Mouse (Mus musculus) mouse embryonic stem cell (cell line): ENCODE results near the gene Mrc2.

Experiments used
- in situ Hi-C, 2 experiments: fragments of 300-500 bp; cut with MboI; formaldehyde crosslinking; loops; 1 replicate in 1 of 2; 3 replicates in 1 of 2; pipeline ENCODE4 v1.14.3; 2019 to 2020; ENCODE audit warnings: low sequenced_read_pairs in 2 of 2, low pct_unique_long_range_greater_than_20kb in 1 of 2, mixed read lengths in 1 of 2; ENCODE audit not compliant: unreplicated experiment in 1 of 2

The Mrc2 gene

DNA sequence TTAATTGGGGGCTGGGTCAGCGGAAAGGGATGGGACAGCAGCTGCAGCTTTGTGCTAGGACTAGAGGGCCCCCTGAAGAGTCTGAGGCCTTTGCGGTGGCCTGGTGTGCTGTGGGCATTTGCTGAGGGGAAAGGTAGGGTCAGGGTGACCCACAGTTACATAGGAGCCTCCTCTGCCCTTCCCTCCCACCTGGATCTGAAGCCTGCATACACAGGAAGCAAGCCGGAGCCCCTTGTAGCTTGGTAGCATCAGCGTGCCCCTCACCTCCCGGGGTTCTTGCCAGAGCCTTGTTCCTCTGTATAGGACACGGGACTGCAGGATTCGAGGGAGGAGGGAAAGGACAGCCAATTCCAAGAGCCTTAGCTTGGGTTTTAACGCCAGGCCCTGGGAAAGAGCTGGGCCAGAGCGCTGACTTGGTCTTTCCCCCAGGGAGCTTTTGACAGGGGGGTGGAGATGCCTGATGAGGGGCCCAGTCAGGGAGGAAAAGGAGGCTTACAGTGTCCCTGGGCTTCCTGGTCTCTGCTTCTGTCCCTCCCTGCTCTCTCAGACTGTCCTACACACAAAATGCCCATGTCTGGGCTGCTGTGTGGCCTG lies 1.6 kb downstream of the Mrc2 start:
- in situ Hi-C loops = no loop called here

DNA sequence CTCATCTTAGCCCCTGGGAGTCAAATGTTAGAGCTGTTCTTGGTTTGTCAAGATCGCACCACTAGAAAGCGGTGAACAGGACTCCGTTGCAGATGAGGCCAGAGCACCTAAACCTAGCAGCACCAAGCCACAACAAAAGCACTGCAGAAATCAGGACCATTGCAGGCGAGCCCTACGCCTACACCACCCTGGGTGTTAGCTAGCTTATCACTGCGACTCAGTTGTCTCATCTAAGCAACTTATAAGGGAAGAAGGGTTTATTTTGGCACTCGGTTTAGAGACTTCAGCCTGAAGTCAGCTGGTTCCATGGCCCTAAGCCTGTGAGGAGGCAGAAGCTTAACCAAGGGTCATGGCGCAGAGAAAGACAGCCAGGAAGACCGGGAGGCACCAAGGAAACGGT lies 3.6 kb downstream of the Mrc2 start:
- in situ Hi-C loops = no loop called here

DNA sequence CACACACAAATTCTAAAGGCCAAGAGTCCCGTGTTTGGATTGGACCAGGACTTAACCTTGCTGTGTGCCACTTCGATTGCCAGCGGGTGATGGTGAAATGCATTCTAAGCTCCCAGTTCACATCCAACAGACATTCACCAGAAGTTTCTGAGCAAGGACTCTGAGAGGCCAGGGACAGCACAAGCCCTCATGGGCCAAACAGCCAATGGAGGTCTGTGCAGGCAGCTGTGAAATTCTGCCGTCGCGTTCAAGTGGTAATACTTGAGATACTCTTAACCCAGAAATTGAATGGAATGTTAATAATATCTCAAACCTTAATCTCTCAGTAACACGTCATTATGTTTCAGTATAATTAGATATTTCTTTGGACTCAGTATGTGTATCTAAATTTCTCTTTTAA lies 17.8 kb downstream of the Mrc2 start:
- in situ Hi-C loops = no loop called here

DNA sequence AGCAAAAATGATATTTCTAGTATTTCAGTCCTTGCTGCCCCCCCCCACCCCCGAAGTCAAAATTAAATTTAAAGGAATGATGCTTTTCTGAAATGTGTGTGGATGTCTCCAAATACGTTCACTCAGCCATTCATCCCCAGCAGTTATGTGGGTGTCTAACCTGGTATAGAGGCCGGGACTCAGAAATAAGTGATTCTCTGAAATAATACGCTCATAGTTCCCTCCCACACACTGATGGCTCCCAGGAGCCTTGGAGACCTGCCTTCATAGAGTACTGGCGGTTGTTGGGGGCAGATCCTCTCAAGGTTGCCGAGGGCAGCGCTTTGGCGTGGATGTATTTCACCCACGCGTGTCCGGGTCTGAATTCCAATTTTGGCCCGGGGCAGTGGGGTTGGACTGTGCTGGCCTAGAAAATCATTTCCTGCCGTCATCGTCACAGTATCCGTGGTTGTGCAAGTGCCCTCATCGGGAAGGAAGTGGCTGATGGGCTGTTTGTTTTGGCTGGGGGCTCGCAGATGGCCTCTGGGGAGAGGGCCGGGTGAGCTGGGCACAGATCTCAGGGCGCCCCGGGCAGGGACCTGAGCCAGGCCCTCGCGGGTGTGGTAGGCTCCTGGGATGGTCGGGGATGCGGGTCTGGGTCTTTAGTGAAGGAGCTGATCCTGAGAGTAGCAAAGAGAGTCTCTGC lies 19.0 kb downstream of the Mrc2 start:
- in situ Hi-C loops = no loop called here

DNA sequence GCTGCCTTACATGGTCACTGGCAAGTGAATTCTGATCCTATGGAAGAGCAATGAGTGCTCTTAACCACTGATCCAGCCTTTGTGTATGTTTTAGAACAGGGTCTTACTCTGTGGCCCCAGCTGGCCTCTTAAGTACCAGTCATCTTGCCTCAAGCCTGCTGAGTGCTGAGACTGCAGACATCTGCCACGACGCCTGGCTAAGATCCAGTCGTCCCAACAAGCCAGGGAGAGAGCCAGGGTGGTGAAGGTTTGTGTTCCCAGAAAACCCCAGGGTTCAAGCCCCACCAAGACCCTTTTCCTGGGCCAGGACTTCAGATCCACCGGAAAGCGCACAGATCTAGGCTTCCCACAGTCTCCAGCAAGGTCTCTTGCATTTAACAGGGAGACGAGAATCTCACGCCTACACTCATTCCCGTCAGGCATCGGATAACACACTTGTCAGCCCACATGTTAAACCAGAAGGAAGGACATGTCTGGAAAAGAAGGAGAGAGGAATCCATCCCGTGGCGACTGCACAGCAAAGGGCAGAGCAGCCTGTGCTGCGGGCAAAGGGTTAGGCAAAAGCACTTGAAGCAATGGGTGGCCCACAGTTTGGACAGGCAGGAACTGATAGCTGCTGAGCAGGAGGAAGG lies 20.0 kb downstream of the Mrc2 start:
- in situ Hi-C loops = no loop called here

DNA sequence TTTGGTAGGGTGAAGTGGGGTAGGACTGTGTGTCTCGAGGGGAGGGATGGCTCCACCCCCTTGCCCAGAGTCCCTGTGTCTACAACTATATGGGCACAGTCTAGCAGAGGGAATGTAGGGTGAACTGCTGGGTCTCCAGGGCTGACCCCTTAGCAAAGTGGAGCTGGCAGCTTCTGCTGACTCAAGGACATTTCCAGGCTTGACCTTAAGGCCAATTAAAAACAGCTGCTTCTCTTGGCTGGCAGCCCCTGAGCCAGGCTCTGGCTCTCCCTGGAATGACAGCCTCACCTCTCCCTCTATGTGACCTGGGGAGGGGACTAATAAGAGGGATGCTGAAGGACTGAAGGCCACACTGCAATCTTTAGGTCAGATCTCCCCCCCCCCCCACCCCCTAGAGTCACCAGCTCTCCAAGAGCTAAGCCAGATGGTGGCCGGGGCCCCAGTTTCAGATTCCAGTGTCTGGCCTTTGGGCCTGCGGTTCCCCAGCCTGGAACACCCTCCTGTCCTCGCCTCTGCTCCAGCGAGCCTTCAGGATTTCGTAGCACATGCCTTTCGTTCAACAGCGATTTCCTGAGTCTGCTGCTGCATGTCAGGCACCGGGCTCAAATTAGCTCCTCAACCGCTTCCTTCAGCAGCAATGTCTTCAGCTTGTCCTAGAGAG lies 20.7 kb downstream of the Mrc2 start:
- in situ Hi-C loops = no loop called here

DNA sequence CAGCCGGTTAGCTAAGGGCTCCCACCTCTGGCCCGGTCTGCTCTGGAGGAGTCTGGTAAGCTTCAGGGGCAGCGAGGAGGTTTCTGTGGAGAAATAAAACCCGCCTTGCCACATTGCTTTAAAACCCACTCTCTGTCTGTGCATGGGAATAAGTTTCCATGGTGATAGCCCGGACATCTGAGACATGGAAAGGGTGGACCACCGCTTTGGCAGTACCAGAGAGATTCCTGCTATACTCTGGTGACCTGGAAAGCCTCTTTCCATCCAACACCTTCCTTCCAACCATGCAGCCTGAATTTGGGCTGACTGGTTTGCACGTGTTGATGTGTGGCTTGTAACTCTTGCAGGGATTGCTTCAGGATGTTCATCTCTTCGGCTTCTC lies 21.2 kb downstream of the Mrc2 start:
- in situ Hi-C loops = no loop called here

DNA sequence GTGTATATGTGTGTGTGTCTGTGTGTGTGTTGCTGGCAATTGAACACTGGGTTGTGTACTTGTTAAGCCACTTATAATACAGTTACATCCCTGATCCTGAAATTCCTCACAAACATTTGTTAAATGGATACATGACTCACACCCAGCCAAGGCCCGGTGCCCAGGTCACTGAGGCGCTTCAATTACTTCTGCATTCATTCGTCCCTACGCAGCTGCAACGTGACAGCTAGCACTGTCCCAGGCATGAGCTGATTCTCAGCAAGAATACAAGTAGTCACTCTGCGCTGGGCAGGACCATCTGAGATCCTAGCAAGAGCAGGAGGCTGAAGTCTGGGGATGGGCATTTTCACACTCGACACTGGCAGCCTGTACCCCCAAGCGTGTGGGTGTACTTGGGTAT lies 22.9 kb downstream of the Mrc2 start:
- in situ Hi-C loops = no loop called here

DNA sequence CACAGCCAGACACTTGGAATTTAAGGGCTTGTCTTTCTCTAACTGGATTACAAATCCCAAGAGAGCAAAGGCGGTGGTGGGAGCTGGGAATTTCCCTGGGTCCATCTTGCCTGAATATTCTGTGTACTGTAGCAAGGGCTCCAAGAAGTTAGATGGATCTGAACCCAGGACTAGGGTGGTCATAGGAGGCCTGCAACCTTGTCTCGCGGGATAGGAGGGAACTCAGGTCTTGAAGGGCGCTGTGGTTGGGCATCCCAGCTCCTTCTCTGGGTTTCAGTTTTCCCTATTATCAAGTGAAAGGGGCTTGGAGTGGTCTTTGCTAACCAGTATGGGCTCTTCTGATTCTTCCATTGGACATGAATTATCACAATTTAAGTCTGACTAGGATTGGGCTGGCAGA lies 23.7 kb downstream of the Mrc2 start:
- in situ Hi-C loops = no loop called here

DNA sequence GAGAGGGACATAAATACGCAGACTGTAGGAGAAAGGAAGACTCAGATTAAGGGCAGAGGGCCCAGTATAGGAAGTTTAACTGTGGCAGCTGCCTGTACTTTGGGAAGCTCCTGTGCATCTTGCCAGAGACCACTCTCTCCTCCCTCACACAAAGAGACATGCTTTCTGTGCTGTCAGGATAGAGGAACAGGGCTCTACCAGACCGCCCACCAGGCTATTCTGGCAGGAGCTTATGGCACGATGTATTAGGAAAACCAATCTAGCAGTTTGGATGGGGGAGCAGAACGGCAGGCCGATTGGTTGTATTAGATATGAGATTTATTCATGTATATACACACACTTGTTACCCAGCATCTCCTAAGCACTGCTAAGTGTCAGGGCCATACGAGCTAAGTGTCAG lies 25.3 kb downstream of the Mrc2 start:
- in situ Hi-C loops = no loop called here

DNA sequence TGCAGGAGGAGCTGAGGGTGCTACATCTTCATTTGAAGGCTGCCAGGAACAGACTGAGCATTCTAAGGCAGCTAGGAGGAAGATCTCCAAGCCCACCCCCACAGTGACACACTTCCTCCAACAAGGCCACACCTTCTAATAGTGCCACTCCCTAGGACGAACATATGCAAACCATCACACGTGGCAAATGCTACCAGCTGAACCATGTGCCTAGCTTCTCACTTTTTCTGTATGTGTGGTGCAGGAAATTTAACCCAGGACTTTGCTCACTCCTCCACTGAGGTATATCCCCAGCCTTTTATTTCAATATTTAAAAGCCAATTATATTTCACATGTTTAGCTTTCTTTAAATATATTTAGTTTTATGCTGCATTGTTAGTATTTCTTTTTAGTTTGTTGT lies 28.6 kb downstream of the Mrc2 start:
- in situ Hi-C loops = no loop called here

DNA sequence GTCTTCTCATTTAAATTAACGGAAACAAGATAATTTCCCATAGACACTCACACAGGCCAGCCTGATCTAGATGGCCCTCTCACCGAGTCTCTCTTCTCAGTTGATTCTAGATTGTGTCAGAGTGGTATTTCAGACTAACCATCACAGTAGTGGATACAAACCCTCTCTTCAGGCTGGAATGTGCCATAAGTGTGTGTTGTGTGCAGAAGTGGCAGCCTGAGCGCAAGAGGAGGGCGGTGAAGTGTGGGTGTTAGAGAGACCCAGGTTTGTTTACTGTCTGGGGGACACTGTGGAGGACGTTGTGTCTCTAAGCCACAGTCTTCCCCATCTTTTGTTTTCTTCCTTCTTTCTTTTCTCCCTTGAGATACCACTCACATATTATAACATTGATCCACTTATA lies 31.1 kb downstream of the Mrc2 start:
- in situ Hi-C loops = no loop called here

DNA sequence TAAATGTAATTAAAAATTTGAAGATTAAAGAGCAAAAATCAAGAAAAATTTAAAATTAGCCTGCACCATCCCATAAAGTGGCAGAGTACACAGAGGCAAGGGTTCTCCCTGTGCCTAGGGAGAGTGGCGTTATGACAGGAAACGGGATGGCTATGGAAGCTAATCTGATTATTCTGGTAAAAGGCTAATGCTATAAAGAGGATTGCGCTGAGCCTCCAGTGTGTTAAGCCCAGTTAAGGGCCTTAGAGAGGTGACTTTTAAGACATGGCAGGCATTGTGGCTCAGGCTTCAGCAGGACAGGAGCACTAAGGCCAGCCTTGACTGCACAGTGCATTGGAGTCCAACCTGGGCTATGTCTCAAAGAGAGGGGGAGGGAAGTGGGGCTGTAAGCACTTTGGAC lies 34.7 kb downstream of the Mrc2 start:
- in situ Hi-C loops = no loop called here

DNA sequence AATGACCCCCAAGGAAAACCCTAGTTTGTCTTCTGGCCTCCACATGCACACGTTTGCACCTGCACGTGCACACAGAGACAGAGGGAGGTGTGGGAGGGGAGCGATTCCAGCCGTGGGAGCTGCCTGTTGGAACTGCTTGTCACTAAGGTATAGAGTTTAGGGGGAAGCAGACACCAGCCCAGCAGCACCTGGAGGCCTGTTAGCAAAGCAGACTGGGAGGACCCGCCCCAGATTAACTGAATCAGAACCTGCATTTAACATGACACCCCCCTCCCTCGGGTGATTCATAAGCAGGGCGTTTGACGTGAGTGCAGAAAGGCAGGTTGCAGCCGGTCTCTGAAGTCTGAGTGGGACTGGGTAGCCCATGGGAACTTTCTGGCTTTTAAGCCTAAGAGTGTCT lies 37.5 kb downstream of the Mrc2 start:
- in situ Hi-C loops = no loop called here

DNA sequence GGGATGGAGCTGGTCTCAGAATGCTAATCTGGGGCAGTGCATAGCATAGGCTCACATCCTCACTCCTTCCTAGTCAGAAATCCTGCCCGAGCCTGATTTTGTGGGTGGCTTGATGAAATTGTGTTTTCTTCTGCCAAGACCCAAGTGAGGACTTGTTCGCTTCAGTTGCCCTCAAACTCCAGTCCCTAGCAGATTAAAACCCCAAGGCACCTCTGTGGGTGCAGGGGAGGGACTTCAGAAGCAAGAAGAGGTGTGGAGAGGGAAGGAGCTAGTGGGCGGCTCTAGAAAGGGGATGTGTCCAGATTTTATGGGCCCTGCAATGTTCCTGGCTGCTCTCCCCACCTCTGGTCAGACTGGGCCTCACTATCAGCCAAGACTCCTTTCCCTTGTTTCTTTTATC lies 38.7 kb downstream of the Mrc2 start:
- in situ Hi-C loops = no loop called here

DNA sequence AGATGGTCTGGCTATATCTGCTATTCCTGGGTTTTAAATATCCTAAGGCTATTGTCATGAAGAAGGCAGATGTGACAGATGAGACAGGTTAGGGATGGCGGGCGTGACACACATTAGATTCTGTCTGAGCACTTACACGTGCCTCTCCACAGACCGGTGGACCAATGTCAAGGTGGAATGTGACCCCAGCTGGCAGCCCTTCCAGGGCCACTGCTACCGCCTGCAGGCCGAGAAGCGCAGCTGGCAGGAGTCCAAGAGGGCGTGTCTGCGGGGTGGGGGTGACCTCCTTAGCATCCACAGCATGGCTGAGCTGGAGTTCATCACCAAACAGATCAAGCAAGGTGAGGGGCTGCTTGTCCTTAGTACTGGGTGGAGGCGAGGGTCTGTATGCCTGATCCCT lies 39.3 kb downstream of the Mrc2 start:
- in situ Hi-C loops = no loop called here

DNA sequence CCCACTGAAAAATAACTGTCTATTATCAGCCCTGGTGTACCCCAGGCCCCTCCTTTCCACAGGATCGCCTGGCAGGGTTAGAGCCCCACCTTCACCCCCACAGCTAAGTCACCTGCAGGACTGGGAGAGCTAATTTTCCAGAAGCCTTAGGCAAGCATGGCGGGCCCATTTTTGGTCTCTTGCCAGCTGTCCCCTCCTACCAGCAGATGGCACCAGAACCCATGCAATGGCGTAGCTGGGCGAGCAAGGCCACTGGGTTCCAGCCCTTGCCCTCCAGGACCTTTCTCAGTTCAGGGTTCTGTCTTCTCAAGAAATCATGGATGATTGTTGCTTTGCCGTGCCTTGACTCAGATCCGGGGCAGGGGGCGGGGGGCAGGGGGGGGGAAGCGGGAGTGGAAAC lies 40.0 kb downstream of the Mrc2 start:
- in situ Hi-C loops = no loop called here

DNA sequence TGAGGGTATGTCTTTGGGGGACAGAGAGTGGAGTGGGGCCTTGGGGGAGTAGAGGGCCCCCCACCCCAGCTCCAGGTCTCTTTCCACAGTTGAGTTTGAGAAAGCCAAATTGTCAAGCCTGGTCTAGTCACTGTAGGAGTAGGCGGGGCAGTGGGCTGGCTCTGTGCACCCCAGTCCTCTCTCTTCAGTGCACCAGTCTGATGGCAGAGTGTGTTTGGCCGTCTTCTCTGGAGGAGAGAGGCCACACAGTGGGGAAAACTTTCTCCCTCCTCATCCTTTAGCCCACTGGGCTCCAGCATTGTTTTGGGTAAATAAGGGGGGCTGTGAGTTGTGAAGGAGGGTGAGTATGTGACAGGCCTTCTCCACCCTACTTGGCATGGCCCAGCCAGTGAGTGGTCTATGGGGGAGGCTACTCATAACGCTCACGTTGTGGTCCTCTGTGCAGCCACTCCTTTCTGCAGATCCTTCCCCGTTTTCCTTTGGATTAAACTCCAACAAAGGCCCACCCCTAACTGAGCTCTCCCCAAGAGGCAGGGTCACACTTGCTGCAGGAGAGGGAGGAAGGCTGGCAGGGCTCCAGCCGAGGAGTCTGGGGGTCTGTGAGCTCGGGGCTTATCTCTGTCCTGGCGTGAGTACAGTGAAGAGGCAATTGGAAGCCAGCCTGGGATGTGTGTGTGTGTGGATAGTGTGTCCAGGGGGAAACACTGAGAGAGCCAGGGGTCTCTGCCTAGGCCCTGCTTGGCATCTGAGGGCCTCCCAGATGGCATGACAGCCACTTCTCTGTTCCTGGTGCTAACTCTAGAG lies 41.6 kb downstream of the Mrc2 start:
- in situ Hi-C loops = no loop called here
